Mouse (Mus musculus) lung, postnatal 25 days (tissue): ENCODE data around the gene Nat8f4.
A peak's percentile ranks its signal among the peaks of the same experiment; 100 is the strongest.
"Not testable (repeated sequence)": the region's sequence is repeated elsewhere in the genome, so short reads cannot be mapped to it uniquely, and the experiment has no call there.

Experiments used
- DNase-seq: peaks from one replicate; pipeline ENCODE4 v3.0.0; 2022; ENCODE audit warnings: low spot score

Nat8f4 gene

GRCm38 (mm10) chr6:85904642-85905061, at the start of gene Nat8f4:
Gene Nat8f4 (minus strand): TSS chr6:85904884.
- DNase-seq, result peak; percentile 74

- no peak for DNase-seq
Observed at GRCm38 (mm10) chr6:85948549-85948948, 43.9 kb upstream of the Nat8f4 start.

- no peak for DNase-seq
Observed at GRCm38 (mm10) chr6:85942469-85942868, 37.8 kb upstream of the Nat8f4 start.

- no peak for DNase-seq
Observed at GRCm38 (mm10) chr6:85938701-85939100, 34.0 kb upstream of the Nat8f4 start.

GRCm38 (mm10) chr6:85936508-85937465, 32.1 kb upstream of the Nat8f4 start:
- DNase-seq, result peak; percentile 90

- no peak for DNase-seq
Observed at GRCm38 (mm10) chr6:85935646-85936045, 31.0 kb upstream of the Nat8f4 start.

GRCm38 (mm10) chr6:85934047-85934446, 29.4 kb upstream of the Nat8f4 start:
- no peak for DNase-seq

- DNase-seq, result no peak
Observed at GRCm38 (mm10) chr6:85929312-85929711, 24.6 kb upstream of the Nat8f4 start.

GRCm38 (mm10) chr6:85927476-85928464, 23.1 kb upstream of the Nat8f4 start:
- no peak for DNase-seq

GRCm38 (mm10) chr6:85926709-85927108, 22.0 kb upstream of the Nat8f4 start:
- no peak for DNase-seq

- DNase-seq, result no peak
Observed at GRCm38 (mm10) chr6:85923643-85924042, 19.0 kb upstream of the Nat8f4 start.

GRCm38 (mm10) chr6:85919401-85919800, 14.7 kb upstream of the Nat8f4 start:
- no peak for DNase-seq

GRCm38 (mm10) chr6:85918341-85918740, 13.7 kb upstream of the Nat8f4 start:
- not testable (repeated sequence) for DNase-seq

GRCm38 (mm10) chr6:85916596-85916995, 11.9 kb upstream of the Nat8f4 start:
- no peak for DNase-seq

- peak; percentile 90 for DNase-seq
Observed at GRCm38 (mm10) chr6:85915539-85916513, 11.1 kb upstream of the Nat8f4 start, which contains the start of gene Nat8f1. Gene Nat8f1 (minus strand): TSS chr6:85915687.

- no peak for DNase-seq
Observed at GRCm38 (mm10) chr6:85915141-85915538, 10.5 kb upstream of the Nat8f4 start.

- DNase-seq, result peak; percentile 43
Observed at GRCm38 (mm10) chr6:85911587-85911986, 6.9 kb upstream of the Nat8f4 start, which contains the start of gene Tprkb. Gene Tprkb (plus strand): TSS chr6:85911865.

GRCm38 (mm10) chr6:85909704-85910103, 5.0 kb upstream of the Nat8f4 start:
- no peak for DNase-seq

GRCm38 (mm10) chr6:85908341-85908740, 3.7 kb upstream of the Nat8f4 start:
- DNase-seq, result no peak

GRCm38 (mm10) chr6:85906911-85907351, 2.2 kb upstream of the Nat8f4 start:
- DNase-seq, result not testable (repeated sequence)

- DNase-seq, result no peak
Observed at GRCm38 (mm10) chr6:85902303-85902702, 2.4 kb downstream of the Nat8f4 start.
